Mouse (Mus musculus): Measurements from ENCODE around the gene Polr2a.
A peak's percentile ranks its signal among the peaks of the same experiment; 100 is the strongest.

The Polr2a gene

DNA sequence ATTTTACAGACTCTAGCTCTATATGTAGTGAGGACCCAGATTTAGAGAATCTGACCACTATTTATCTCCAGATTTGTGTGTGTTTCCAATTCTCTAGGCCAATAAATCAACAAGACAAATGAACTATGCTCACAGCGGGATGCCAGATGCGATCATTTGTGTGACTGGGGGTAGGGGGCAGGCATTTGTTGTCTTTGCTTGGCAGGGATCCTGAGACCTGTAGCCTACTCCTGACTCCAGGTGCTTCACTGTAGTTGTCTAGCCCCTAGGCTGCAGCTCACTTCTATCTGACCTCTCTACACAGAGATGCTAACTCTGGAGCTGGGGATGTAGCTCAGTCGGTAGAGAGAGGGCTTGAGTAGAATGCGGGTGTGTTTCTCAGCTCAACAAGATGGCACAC lies 23.4 kb upstream of the Polr2a start:
- no peak for DNase-seq (ENCODE audit: low spot score)

DNA sequence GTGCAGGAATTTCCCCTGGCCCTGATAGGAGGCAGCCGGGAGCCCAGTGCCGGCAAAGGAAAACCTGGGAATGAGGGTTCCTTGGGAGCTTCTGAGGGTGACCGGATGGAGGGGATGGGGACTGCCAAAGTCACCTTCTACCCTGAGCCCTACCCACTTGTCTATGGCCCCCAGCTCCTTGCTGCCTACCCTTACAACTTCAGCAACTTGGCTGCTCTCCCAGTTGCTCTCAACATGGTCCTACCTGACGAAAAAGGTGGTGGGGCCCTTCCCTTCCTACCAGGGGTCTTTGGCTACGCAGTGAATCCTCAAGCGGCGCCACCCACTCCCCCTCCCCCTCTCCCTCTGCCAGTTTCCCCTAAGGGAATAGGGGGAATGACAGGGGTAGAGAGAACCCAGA lies 20.5 kb upstream of the Polr2a start:
- no peak for DNase-seq (ENCODE audit: low spot score)

DNA sequence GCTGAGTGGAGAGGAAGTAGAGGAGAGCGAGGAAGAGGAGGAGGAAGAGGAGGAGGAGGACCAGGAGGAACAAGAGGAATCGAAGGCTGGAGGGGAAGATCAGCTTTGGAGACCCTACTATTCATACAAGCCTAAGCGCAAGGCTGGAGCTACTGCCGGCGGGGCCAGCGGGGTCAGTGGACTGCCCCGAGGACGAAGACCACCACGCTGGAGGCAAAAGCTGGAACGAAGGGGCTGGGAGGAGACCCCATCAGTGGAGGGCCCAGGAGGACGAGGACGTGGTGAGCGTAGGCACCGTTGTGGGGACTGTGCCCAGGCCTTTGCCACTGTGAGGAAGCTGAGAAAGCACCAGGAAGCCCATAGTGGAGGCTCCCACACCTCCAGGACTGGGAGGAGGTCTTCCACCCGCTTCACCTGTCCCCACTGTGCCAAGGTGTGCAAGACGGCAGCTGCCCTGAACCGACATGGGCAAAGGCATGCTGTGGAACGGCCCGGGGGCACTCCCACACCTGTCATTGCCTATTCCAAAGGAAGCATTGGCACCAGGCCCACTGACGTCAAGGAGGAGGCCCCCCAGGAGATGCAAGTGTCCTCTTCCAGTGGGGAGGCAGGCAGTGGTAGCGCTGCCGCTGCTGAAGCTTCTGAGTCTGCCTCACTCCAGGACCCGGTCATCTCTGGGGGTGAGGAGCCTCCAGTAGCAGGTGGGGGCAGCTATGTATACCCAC lies 20.0 kb upstream of the Polr2a start:
- no peak for DNase-seq (ENCODE audit: low spot score)

DNA sequence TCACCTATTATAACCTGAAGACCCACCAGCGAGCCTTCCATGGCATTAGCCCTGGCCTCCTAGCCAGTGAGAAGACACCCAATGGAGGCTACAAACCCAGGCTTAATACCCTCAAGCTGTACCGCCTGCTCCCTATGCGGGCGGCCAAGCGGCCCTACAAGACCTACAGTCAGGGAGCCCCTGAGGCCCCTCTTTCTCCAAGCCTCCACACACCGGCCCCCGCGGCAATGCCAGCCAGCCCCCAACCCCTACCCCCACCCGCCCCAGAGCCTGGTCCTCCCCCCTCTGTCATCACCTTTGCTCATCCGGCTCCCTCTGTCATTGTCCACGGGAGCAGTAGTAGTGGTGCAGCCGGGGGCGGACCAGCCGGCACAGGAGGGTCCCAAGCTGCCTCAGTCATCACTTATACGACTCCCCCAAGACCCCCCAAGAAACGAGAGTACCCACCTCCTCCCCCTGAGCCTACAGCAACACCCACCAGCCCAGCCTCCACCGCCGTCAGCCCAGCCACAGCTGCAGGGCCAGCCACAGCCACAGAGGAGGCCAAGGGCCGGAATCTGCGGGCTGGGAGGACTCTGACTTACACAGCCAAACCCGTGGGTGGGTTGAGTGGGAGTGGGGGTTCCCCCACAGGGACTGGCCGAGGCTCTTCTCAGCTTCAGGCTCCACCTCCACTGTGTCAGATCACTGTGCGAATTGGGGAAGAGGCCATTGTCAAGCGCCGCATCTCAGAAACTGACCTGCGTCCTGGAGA lies 19.2 kb upstream of the Polr2a start:
- DNase-seq (ENCODE audit: low spot score), result no peak

DNA sequence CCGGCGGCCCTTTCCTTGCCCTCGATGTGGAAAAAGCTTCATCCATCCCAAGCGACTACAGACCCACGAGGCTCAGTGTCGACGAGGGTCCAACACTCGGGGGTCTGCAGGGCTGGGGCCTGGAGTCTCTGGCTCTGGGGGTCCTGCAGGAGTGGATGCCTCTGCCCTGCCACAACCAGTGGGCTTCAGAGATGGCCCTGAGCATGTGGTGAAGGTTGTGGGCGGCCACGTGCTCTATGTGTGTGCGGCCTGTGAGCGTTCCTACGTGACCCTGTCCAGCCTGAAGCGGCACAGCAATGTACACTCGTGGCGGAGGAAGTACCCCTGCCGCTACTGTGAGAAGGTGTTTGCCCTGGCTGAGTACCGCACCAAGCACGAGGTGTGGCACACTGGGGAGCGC lies 18.1 kb upstream of the Polr2a start:
- DNase-seq (ENCODE audit: low spot score), result no peak

DNA sequence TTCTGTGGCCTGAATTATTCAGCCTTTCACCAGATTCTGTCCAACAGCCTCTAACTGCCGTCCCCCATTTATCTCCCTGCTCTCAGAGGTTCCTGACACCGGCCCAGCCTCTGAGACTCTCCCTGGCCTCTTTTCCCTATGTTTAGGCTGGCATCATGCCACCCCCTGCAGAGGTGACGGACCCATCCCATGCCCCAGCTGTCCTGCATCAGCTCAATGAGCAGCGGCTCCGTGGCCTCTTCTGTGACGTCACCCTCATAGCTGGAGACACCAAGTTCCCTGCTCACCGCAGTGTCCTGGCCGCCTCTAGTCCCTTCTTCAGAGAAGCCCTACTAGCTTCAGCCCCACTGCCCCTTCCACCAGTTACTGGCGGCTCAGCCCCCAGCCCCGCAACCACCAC lies 17.3 kb upstream of the Polr2a start:
- no peak for DNase-seq (ENCODE audit: low spot score)

DNA sequence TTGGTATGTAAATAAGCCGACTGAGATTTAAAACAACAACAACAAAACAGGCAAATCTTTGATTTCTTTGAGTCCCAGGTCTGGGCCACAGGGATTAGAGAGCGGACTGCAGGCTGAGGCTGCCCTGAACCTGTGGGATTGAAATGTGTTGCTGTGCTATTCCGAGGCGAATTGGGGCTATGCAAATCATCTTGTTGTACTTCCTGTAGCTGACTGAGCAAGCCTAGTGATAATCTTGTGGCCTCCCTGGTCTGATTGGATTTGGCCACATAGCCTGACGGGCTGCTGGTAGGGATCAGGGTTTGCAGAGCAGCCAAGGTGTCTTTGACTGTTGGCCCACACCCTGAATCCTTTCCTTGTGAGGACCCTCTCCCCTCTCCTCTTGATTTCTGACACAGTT lies 16.5 kb upstream of the Polr2a start:
- DNase-seq (ENCODE audit: low spot score), result no peak

DNA sequence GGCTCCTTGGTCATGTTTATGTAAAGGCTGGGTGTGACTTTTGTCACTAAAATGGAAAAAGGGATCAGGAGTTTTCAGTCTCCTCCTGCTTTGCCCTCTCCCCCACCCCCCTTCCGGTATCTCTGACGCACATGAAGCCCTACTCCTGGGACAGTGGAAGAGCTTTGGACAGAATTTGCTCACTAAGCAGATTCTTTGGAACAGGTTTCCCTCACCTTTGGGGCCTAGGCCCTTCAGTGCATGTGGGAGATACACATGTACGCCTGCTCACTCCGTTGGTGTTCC lies 9.1 kb upstream of the Polr2a start:
- DNase-seq (ENCODE audit: low spot score), result no peak

DNA sequence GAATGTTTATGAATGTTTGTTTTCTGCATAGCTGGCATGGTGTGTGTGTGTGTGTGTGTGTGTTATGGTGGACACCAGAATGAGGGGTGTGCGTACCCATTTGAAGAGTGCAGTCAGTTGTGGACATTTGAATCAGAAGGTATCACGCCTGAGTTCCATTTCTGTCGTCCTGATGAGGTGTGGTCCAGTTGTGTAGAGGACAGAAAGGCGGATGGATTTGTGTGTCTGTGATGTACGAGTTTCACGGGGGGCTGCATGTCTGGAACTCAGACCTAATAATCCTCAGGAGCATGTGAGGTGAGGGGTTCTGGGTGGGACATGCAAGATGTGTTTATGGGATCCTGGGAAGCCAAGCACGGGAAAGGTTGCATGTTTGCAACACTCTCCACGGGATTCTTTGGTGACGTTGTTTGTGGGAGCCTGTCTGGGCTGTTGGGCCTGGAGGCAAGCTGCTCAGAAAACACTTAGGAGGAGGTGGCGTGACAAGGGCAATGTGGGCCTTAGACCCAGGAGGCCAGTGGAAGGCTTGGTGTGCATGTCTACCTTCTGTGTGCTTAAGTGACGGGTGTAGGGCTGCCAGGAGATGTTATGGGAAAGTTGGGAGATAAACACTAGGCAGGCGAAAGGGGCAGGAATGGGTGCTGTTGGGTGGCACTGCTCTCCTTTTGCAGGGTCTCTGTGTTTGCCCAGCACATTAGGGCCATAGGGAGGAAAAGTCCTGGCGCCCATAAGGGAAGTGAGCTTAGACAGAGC lies 8.6 kb upstream of the Polr2a start:
- no peak for DNase-seq (ENCODE audit: low spot score)

DNA sequence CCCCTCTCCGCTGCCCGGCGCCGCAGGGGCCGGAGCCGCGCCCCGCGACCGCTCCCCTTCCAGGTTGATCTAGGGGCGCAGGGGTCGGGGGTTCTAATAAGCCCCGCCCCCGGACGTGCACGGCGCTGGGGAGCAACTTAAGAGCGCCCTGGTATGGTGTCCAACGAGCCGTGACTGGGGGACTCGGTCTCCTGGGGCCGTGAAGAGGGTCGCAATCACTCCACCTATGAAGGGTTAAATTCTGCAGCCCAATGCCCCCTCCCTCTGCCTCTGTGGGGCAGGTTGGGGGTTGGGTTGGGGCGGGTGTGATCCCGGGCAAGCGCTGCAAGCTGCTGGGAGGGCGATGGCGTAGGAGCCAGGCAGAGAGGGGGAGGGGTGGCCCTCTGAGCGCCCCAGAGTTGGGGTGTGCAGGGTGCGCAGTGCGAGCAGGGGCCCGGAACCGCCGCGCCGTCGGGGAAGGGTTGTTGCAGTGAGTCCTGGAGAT lies 7.7 kb upstream of the Polr2a start:
- DNase-seq (ENCODE audit: low spot score), result peak; percentile 54

DNA sequence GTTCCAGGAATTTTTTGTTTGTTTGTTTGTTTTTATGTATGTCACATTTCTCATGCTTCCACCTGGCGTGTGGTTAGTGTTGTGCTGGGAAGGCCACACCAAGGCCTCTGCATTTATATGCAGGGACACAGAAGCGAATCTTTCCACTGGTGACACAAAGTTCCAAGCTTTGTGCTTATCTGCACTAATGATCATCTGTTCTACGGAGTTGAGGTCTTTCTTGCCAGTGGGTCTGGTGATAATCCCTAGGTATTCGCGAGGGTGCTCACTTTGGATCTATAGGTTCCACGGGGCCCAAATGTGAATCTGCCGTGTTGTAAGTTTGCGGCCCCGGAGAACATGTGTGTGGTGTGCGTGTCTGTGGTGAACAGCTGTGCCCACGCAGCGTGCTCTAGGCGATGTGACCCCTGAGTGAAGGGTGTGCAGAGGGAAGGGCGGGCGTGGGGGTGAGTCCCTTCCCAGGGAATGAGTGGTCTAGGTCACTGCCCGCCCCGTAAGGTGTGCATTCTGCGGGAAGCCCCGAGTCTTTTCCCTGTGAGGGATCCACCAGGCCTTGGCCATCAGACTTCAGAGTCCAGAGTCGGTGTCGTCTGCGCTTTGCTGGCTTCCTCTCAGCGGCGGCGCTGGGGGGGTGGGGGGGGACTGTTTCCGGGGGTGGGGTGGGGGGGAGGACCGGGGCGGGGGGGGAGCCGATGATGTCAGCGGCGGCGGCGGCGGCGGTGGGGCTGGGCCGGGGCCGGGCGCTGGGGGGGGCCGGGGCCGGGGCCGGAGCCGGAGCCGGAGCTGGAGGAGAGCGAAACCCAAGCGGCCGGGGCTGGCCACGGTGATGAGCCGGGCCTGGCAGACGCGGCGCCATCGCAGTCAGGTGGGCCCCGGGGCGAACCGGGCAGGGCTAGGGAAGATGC lies 7.0 kb upstream of the Polr2a start, which contains the start of gene Zbtb4:
Gene Zbtb4, plus strand, starts transcription at position 692 of the 905 bp plus-strand sequence.
- no peak for DNase-seq (ENCODE audit: low spot score)

DNA sequence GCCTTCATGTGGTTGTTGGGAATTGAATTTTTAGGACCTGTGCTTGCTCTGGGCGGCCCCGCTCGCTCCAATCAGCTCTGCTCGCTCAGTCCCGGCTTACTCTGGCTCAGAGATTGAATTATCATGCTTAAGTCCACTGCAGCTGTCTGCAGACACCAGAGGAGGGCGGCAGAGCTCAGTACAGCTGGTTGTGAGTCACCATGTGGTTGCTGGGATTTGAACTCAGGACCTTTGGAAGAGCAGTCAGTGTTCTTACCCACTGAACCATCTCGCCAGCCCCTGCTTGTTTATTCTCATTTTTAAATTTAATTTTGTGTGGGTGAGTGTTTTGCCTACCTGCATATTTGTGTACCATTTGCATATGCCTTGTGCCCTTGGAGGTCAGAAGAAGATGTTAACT lies 5.1 kb upstream of the Polr2a start:
- no peak for DNase-seq (ENCODE audit: low spot score)

DNA sequence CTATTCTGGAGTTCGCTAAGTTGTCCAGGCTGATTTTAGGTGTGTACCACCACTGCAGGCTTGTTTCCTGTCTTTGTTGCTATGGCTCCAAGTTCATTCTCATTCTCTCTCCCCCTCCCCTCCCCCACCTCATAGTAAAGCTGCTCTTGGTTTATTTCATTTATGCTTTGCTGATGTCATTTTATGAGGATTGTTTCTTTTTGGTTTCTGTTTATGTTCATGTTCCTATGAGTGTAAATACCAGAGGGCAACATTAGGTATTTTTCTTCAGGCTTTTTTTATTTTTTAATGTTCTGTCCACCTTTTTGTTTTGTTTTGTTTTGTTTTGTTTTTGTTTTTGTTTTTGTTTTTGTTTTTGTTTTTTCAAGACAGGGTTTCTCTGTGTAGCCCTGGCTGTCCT lies 3.4 kb upstream of the Polr2a start, which contains the start of gene Slc35g3:
Gene Slc35g3, minus strand, starts transcription at position 101 of the 400 bp plus-strand sequence.
- no peak for DNase-seq (ENCODE audit: low spot score)

DNA sequence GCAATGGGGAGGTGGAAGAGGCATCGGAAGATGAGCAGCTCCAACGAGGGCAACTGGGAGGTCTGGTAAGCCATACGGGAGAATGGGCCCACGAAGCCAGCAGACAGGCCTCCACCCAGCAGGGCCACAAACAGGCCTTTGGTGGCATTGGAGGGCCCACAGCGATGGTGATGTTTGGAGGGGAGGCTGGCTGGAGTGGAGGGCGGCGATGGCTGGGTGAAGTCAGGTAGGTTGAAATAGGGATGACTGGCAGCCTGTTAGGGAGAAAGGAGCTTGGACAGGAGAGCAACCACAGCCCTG lies 2.4 kb upstream of the Polr2a start:
- no peak for DNase-seq (ENCODE audit: low spot score)

DNA sequence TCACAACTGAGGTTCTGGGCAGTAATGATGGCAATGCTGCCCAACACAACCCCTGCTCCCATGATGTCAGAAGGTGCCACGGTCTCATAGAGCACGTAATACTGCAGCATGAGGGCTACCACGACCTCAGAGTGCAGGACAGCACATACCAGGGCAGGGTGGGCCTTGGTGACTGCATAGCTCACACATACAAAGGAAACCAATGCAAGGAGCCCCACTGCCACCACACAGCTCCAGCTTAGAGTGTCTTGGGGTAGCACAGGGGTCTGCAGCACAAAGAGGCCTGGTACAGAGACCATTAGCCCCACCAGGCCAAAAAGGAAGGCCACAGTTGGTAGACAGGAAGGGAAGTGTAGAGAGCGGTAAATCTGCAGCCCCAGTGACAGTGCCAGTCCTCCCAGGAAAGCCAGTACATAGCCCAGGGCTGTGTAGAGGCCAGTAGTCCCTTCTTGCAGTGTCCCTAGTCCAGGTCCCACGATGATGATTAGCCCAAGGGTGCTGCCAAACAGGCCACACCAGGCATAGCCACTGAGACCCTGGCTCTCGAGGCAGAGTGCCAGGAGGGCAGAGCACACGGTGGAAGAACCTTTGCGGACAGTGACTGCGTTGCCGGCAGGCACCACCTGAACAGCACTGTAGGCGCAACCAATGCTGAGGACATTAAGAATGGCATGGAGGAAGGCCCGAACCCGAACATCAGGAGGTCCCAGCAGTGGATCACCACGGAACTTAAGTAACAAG lies 1.9 kb upstream of the Polr2a start:
- DNase-seq (ENCODE audit: low spot score), result no peak

DNA sequence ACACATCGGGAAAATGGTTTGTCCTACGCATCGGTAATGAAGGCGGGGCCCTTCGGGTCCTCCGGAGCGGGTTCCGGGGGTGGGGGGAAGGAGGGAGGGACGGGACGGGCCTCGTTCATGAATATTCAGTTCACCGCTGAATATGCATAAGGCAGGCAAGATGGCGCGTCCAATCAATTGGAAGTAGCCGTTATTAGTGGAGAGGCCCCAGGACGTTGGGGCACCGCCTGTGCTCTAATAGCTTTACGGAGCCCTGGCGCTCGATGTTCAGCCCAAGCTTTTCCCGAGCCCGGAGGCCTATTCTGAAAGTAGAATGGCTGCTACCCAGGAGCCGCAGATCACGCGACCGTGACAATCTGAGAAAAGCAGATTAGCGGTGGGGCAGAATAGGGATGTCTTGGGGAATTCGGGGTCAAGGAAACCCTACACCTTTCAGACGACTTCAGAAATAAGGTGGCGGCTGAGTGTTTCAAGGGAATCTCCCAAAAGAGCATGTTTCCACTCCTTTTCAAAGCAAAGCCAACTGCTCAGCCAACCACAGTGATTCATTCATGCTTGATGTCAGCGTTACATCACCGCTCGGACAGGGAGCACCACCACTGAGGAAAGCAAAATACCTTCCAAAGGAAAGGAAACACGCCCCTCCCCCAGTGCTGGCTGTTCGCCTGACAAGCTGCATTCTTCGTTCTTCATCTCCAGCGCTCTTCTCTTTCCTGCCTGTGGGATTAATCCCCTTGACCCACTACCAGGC lies 709 bp upstream of the Polr2a start:
- peak; percentile 88 for DNase-seq (ENCODE audit: low spot score)

DNA sequence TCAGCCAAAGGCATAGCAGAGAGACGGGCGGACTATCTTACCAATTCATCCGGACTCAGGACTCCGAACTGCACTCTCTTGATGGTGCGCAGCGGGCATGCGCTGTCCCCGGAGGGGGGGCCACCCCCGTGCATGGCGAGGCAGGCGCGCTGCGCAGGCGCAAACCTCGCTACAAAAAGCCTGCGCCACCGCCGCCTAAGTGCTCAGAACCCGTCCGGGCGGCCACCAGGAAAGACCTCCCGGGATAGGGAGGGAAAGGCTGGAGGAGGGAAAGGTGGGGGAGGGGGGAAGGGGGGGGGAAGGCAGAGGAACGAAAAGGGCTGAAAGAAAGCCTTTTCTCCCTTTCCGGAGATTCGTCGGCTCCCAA lies 364 bp downstream of the Polr2a start:
- DNase-seq (ENCODE audit: low spot score), result peak; percentile 92

DNA sequence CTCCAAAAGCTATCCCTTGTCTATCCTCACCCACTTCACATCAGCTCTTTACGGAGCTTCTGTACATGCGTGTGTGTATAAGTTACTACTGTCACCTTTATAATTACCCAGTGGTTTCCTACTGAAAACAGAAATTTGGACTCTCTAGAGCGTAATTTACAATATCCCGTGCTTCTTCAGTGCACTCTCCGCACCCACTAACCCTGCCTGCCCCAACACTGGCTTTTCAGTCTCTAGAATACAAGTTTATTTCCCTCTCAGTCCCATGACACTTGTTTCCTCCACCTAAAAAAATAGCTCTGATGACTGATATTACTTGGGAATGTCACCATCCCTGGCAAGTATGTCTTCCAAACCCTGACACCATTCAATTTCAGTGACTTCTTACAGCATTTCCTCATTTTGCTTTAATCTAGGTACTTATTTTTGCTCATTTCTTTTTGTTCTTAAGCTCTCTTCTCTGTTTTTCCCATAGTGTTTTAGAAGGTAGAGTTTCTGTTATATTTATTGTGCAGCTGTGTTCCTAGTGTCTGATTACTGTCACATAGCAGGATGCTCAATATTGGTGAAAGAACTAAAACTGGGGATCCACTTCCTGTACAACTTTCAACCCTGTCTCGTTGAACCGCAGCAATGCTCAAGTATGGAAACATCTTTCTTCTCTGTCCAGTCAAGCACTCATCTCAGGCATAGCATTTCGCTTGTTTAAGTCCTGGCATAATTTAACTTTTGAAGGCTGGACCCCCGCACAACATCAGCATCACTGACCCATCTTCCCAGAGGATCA lies 941 bp downstream of the Polr2a start:
- DNase-seq (ENCODE audit: low spot score), result no peak

DNA sequence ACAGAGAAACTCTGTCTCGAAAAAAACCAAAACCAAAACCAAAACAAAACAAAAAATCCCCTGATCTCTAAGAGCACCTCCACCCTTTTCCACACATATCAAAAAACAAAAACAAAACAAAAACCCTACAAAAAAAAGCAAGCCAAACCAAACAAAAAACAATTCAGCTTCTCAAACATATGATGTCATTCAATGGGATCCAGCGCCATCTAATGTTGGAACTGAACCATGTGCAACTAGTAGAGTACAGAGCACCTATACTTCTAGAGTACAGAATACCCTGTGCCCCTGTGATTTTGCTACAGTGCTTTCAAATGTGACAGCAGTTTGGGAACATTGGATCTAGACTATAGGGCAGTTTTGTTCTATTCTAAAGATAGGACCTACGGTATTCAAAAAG lies 3.7 kb downstream of the Polr2a start:
- no peak for DNase-seq (ENCODE audit: low spot score)

DNA sequence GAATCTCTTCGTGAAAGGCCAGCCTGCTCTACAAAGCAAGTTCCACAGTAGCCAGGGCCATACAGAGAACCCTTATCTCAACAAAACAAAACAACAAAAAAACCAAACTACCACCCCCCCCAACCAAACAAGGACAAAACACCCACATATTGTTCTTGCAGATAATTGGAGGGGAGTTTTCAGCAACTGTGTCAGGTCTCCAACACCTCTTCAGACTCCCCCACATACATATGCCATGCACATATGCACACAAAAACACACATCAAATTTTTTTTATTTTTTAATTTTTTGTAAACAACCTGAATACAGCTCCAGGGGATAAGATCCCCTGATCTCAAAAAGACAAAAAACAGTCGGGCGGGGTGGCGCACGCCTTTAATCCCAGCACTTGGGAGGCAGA lies 4.2 kb downstream of the Polr2a start:
- DNase-seq (ENCODE audit: low spot score), result no peak
